Mouse (Mus musculus): ENCODE data around the gene Pfas. TPM values are rescaled to one million over a fixed set of nuclear protein-coding genes. Genes with fewer than 3 reads are reported as not detected.
"Not testable (repeated sequence)": the region's sequence is repeated elsewhere in the genome, so short reads cannot be mapped to it uniquely, and the experiment has no call there.

The Pfas gene
- polyA plus RNA-seq, 1 experiment from 2014 or later = 19.1 TPM

DNA sequence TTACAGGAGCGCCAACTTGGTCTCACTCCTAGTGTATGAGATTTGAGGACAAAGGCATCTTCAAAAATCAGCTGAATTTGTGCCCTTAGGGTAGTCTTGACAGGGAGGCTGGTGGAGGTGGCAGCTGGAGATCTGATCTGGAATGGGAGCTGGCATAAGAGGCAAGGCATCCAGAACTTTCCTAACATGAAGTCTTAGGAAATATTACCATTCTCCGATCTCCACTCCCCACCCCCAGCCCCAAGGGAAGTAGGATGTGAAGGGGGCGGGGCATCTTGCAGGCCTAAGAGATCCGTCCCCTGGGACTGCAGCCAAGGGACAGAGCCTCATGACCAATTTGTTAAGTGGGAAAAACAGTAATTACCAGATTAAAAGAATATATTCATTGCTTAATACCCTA is 38.0 kb downstream of the Pfas start:
- ATAC-seq (ENCODE audit: low read depth) = no peak

DNA sequence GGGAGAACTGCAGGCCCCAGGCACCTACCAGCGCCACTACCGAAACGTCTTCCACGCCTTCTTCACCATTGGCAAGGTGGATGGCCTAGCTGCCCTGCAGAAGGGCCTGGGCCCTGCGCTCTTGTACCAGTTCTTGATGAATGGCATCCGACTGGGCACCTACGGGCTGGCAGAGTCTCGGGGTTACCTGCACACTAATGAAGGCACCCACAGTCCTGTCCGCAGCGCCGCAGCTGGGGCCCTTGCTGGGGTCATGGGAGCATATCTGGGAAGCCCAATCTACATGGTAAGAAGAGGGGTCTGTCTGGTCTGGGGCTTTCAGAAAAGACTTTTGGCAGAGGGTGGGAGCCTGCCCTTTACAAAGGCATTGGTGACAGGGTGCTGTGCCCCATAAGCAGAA is 39.5 kb downstream of the Pfas start:
- peak overlapping the region; percentile 90 for H3K4me2 ChIP-seq (ENCODE audit: low read depth, low read length)
- H3K9me3 ChIP-seq (ENCODE audit: control insufficient read depth, low read length) = no peaks in the 10 kb centered on the region
- no peak overlapping the region for H3K27ac ChIP-seq (replicated peaks; ENCODE audit: low read depth, low read length)
- 85% methylated on average over 11 of the region's 11 CpGs for WGBS
- no peak overlapping the region for H3K4me3 ChIP-seq (ENCODE audit: low read depth, low read length)
- H3K4me1 ChIP-seq (ENCODE audit: control insufficient read depth, insufficient read depth, low read length) = peaks cover 8% of the 10 kb centered on the region
- ATAC-seq (ENCODE audit: low read depth) (no peak), DNase-seq (ENCODE audit: low spot score) (no peak)
- peak overlapping the region; percentile 68; the same call in 1 of the 2 replicates for H3K9ac ChIP-seq (ENCODE audit: low read depth, low read length)
- no peaks in the 10 kb centered on the region for H3K36me3 ChIP-seq (ENCODE audit: control insufficient read depth, insufficient read depth, low read length)
- H3K27me3 ChIP-seq (replicated peaks; ENCODE audit: control insufficient read depth, insufficient read depth, low read length) = no peaks in the 10 kb centered on the region

More for the DNA sequence above, 38.0 kb downstream of the Pfas start:
- H3K9me3 ChIP-seq (ENCODE audit: control insufficient read depth, low read length) = no peaks in the 10 kb centered on the region
- H3K4me3 ChIP-seq (ENCODE audit: low read depth, low read length) = no peak overlapping the region
- H3K4me1 ChIP-seq (ENCODE audit: control insufficient read depth, insufficient read depth, low read length) = peaks cover 11% of the 10 kb centered on the region
- H3K36me3 ChIP-seq (ENCODE audit: control insufficient read depth, insufficient read depth, low read length) = no peaks in the 10 kb centered on the region
- no peak overlapping the region for H3K4me2 ChIP-seq (ENCODE audit: low read depth, low read length)
- WGBS = 69% methylated on average over 4 of the region's 4 CpGs
- no peak overlapping the region for H3K27ac ChIP-seq (replicated peaks; ENCODE audit: low read depth, low read length)
- H3K9ac ChIP-seq (ENCODE audit: low read depth, low read length) = no peak overlapping the region
- peak; percentile 48 for DNase-seq (ENCODE audit: low spot score)
- no peaks in the 10 kb centered on the region for H3K27me3 ChIP-seq (replicated peaks; ENCODE audit: control insufficient read depth, insufficient read depth, low read length)

DNA sequence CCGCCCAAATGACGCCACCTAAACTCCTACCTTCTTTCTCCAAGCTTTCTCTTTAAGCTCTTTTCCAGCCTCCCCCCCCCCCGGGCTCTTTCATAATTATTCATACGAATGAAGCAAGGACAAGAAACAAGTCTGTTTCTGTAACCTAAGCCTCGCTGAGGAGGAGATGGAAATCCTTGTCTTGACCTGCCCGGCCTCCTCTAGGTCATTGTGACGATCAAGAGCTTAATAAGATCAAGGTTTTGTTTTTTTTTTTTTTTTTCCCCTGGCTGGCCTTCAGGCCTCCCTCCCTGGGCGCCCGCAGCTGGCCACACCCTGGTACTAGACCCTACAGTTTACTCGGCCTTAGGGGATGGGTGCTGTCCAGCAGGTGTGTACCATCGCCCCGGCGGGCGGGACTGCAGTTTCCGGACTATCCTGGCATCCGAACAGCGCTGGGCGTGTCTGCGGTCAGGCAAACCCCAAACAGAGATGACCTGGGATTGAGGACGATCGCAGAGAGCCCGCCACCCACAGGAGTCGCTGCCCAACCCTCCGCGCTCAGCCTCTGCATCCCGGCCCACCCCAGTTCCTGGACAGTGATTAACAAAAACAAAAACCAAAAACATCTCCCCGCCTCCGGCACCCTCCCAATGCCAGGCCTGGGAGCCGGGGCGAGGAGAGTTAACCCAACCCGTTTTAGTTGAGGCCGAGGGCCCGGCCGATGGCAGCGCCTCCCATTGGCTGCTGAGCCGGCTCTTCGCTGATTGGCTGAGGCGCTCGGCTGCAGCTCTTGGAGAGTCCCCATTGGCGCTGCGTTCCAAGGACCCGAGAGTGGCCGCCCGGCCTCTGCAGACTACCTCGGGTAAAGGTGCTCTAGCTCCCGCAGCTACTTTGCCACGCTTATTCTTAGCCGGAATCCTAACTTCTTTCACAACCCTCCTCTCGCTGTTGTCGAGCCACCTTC is 40.6 kb downstream of the Pfas start, which contains the start of gene Slc25a35:
Gene Slc25a35 (plus strand): TSS at position 795 of the 946 bp plus-strand sequence.
- Histone ChIP-seq H3K27ac (replicated peaks; ENCODE audit: low read depth, low read length) (no peak within 1 kb of the TSS), H3K4me3 (ENCODE audit: low read depth, low read length) (peak within 1 kb of the TSS; percentile 60), H3K36me3 (ENCODE audit: control insufficient read depth, insufficient read depth, low read length) (no peaks in the 10 kb centered on the region), H3K9me3 (ENCODE audit: control insufficient read depth, low read length) (no peaks in the 10 kb centered on the region), H3K4me1 (ENCODE audit: control insufficient read depth, insufficient read depth, low read length) (peaks cover 8% of the 10 kb centered on the region), H3K9ac (ENCODE audit: low read depth, low read length) (peak within 1 kb of the TSS; percentile 68), H3K27me3 (replicated peaks; ENCODE audit: control insufficient read depth, insufficient read depth, low read length) (no peaks in the 10 kb centered on the region), H3K4me2 (ENCODE audit: low read depth, low read length) (peak within 1 kb of the TSS; percentile 90)
- ATAC-seq (ENCODE audit: low read depth) (peak; percentile 97), DNase-seq (ENCODE audit: low spot score) (peak; percentile 96)
- WGBS = under 1% methylated on average over 42 of the region's 50 CpGs

DNA sequence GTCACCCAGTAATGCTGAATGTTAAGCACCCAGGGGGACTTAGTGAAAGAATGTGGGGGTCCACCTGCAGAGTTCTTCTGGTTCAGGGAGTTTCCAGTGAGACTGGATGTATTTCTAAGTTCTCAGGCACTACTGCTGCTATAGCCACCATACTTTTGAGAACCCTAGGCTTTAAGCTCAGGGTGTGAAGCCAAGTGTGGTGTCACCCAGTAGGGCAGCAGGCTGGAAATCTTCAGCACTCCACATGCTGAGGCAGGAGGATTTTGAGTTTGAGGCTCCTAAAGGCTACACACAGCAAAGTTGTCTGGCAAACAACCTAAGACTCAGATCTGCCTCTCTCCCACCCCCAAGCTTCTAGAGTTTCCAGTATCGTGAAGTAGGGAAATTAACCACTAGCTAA is 41.7 kb downstream of the Pfas start:
- 36% methylated on average over 1 of the region's 1 CpGs for WGBS
- peaks cover 8% of the 10 kb centered on the region for H3K4me1 ChIP-seq (ENCODE audit: control insufficient read depth, insufficient read depth, low read length)
- H3K9me3 ChIP-seq (ENCODE audit: control insufficient read depth, low read length) = no peaks in the 10 kb centered on the region
- ATAC-seq (ENCODE audit: low read depth) = no peak
- no peaks in the 10 kb centered on the region for H3K27me3 ChIP-seq (replicated peaks; ENCODE audit: control insufficient read depth, insufficient read depth, low read length)
- DNase-seq (ENCODE audit: low spot score) = no peak
- H3K27ac ChIP-seq (replicated peaks; ENCODE audit: low read depth, low read length) = no peak overlapping the region
- H3K4me3 ChIP-seq (ENCODE audit: low read depth, low read length) = no peak overlapping the region
- H3K9ac ChIP-seq (ENCODE audit: low read depth, low read length) = no peak overlapping the region
- 0 out of 2 replicates have a peak overlapping the region, but pooled peaks have one; percentile 90 for H3K4me2 ChIP-seq (ENCODE audit: low read depth, low read length)
- H3K36me3 ChIP-seq (ENCODE audit: control insufficient read depth, insufficient read depth, low read length) = no peaks in the 10 kb centered on the region

DNA sequence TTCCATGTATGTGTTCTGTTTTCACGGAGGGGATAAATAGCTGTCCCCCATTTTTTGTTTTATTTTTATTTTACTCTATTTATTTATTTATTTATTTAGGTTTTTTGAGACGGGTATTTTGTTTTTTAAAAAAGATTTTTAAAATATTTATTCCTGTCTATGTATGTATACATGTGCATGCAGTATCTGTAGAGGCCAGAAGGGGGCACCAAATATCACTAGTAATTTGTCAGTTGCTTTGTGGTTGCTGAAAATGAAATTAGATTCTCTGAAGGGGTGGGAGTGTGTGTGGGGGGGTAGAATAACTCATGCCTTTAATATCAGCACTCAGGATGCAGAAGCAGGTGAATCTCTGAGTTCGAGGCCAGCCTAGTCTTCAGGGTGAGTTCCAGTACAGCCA is 42.4 kb downstream of the Pfas start:
- no peak for ATAC-seq (ENCODE audit: low read depth)
- 38% methylated on average over 3 of the region's 3 CpGs for WGBS

DNA sequence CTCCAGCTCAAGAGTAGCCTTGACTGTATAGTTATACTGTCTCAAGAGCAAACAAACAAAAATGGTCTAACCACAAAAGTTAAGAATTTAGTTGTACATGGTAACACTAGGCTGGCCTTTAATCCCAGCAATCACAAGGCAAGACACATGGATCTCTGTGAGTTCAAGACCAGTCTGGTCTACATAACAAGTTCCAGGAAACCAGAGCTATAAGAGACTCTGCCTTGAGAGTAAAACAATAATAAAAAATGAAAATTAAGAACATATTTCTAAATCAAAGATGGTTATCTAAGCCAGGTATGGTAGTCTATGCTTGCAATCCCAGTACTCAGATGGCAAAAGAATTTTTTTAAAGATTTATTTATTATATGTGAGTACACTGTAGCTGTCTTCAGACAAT is 43.2 kb downstream of the Pfas start:
- Histone ChIP-seq H3K27ac (replicated peaks; ENCODE audit: low read depth, low read length) (no peak overlapping the region), H3K9ac (ENCODE audit: low read depth, low read length) (no peak overlapping the region), H3K4me1 (ENCODE audit: control insufficient read depth, insufficient read depth, low read length) (peaks cover 8% of the 10 kb centered on the region), H3K36me3 (ENCODE audit: control insufficient read depth, insufficient read depth, low read length) (no peaks in the 10 kb centered on the region), H3K9me3 (ENCODE audit: control insufficient read depth, low read length) (no peaks in the 10 kb centered on the region), H3K27me3 (replicated peaks; ENCODE audit: control insufficient read depth, insufficient read depth, low read length) (no peaks in the 10 kb centered on the region), H3K4me3 (ENCODE audit: low read depth, low read length) (no peak overlapping the region), H3K4me2 (ENCODE audit: low read depth, low read length) (no peak overlapping the region)
- ATAC-seq (ENCODE audit: low read depth) (no peak), DNase-seq (ENCODE audit: low spot score) (no peak)

More for the DNA sequence above, 42.4 kb downstream of the Pfas start:
- Histone ChIP-seq H3K36me3 (ENCODE audit: control insufficient read depth, insufficient read depth, low read length) (no peaks in the 10 kb centered on the region), H3K4me3 (ENCODE audit: low read depth, low read length) (no peak overlapping the region), H3K9me3 (ENCODE audit: control insufficient read depth, low read length) (no peaks in the 10 kb centered on the region), H3K9ac (ENCODE audit: low read depth, low read length) (no peak overlapping the region), H3K4me2 (ENCODE audit: low read depth, low read length) (no peak overlapping the region), H3K27ac (replicated peaks; ENCODE audit: low read depth, low read length) (no peak overlapping the region), H3K4me1 (ENCODE audit: control insufficient read depth, insufficient read depth, low read length) (peaks cover 8% of the 10 kb centered on the region), H3K27me3 (replicated peaks; ENCODE audit: control insufficient read depth, insufficient read depth, low read length) (no peaks in the 10 kb centered on the region)
- DNase-seq (ENCODE audit: low spot score) = peak; percentile 44

DNA sequence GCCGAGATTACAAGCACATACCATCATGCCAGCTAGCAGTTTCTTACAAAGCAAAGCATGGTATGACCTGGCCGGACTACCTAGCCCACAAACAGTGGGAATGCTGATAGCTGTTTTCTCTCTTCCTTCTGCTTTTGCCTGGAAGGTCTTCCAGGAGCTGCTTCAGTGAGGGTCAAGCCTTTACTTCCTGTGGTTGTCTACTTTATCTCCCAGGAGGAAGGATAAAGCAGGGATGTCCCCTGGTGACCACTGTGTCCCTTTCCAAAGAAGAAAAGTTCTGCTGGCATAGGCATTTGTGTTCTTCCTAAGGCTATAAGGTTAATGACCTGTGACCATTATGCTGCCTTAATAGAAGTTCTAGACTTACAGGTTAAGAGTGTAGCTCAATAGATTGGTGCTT is 44.9 kb downstream of the Pfas start:
- no peak overlapping the region for H3K4me2 ChIP-seq (ENCODE audit: low read depth, low read length)

DNA sequence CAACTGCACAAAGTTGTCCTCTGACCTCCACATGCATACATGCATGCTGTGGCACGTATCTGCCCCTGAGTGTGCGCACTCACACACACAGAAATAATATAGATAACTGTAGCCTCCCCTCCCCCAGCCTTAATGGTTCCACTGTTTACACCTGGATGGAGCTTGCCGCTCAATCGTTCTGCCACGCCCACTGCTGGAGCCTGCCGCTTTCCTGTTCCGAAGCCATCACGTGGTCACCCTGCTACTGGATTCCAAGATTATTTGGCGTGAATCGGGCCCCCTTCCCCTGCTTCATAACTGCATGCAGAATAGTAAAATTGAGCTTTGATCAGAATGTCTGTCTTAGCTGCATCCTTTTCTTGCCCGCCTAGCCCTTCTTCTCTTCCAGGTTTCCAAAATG is 46.1 kb downstream of the Pfas start:
- not testable (repeated sequence) for ATAC-seq (ENCODE audit: low read depth); DNase-seq (ENCODE audit: low spot score); H3K9ac ChIP-seq (ENCODE audit: low read depth, low read length); H3K9me3 ChIP-seq (ENCODE audit: control insufficient read depth, low read length); H3K36me3 ChIP-seq (ENCODE audit: control insufficient read depth, insufficient read depth, low read length); H3K4me2 ChIP-seq (ENCODE audit: low read depth, low read length); H3K4me1 ChIP-seq (ENCODE audit: control insufficient read depth, insufficient read depth, low read length); H3K4me3 ChIP-seq (ENCODE audit: low read depth, low read length); H3K27me3 ChIP-seq (replicated peaks; ENCODE audit: control insufficient read depth, insufficient read depth, low read length); H3K27ac ChIP-seq (replicated peaks; ENCODE audit: low read depth, low read length)
- 16% methylated on average over 11 of the region's 11 CpGs for WGBS

More for the DNA sequence above, 44.9 kb downstream of the Pfas start:
- no peak overlapping the region for H3K4me3 ChIP-seq (ENCODE audit: low read depth, low read length)
- H3K36me3 ChIP-seq (ENCODE audit: control insufficient read depth, insufficient read depth, low read length) = no peaks in the 10 kb centered on the region
- DNase-seq (ENCODE audit: low spot score) (no peak), ATAC-seq (ENCODE audit: low read depth) (no peak)
- WGBS = 73% methylated on average over 2 of the region's 2 CpGs
- no peaks in the 10 kb centered on the region for H3K9me3 ChIP-seq (ENCODE audit: control insufficient read depth, low read length)
- no peaks in the 10 kb centered on the region for H3K27me3 ChIP-seq (replicated peaks; ENCODE audit: control insufficient read depth, insufficient read depth, low read length)
- H3K9ac ChIP-seq (ENCODE audit: low read depth, low read length) = no peak overlapping the region
- peaks cover 7% of the 10 kb centered on the region for H3K4me1 ChIP-seq (ENCODE audit: control insufficient read depth, insufficient read depth, low read length)
- no peak overlapping the region for H3K27ac ChIP-seq (replicated peaks; ENCODE audit: low read depth, low read length)

All from embryonic facial prominence, embryonic 14.5 days (tissue).